Mouse (Mus musculus): Measurements from ENCODE around the gene Pax6. TPM values are rescaled to one million over a fixed set of nuclear protein-coding genes. Genes with fewer than 3 reads are reported as not detected.

The Pax6 gene
- total RNA-seq (2021): under 1 TPM in 1 of 2 experiments, not detected in 1; 0.35 TPM
- long read RNA-seq, experiment 1: 0 reads
- long read RNA-seq, experiment 2: 0 reads

GRCm38 (mm10) chr2:105668271-105669270 is at the start of gene Pax6:
Pax6 (plus strand) TSS chr2:105668900.
- intact Hi-C loops (cut with DNase I; ENCODE audit: low total_unique reads): no loop called here

GRCm38 (mm10) chr2:105648933-105649332 is 19.8 kb upstream of the Pax6 start:
- DNase-seq: no peak
- intact Hi-C loops (cut with DNase I; ENCODE audit: low total_unique reads): no loop called here

More at GRCm38 (mm10) chr2:105668271-105669270, at the start of gene Pax6:
- DNase-seq: no peak

DNA sequence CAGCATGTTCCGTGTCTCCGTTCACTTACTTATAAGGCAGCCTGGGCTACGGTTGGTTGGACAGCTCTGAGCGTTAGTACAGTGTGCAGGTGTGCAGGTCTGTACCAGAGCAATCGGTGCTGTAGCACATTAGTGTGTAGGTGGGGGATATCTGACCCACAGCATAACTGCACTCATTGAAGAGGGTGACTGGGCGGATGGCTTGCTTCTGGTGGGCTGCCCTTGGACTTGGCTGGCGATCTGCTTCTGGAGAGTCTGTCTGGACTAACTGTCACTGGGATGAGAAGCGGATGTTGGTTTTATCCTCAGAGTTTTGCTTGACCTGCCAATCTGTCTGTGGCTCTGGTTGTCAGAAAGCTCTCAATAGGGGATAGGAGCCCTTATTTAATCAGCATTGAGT is 12.2 kb upstream of the Pax6 start:
- DNase-seq: no peak
- intact Hi-C loops (cut with DNase I; ENCODE audit: low total_unique reads): no loop called here

GRCm38 (mm10) chr2:105659350-105659749 is 9.3 kb upstream of the Pax6 start:
- intact Hi-C loops (cut with DNase I; ENCODE audit: low total_unique reads): no loop called here
- no peak for DNase-seq

DNA sequence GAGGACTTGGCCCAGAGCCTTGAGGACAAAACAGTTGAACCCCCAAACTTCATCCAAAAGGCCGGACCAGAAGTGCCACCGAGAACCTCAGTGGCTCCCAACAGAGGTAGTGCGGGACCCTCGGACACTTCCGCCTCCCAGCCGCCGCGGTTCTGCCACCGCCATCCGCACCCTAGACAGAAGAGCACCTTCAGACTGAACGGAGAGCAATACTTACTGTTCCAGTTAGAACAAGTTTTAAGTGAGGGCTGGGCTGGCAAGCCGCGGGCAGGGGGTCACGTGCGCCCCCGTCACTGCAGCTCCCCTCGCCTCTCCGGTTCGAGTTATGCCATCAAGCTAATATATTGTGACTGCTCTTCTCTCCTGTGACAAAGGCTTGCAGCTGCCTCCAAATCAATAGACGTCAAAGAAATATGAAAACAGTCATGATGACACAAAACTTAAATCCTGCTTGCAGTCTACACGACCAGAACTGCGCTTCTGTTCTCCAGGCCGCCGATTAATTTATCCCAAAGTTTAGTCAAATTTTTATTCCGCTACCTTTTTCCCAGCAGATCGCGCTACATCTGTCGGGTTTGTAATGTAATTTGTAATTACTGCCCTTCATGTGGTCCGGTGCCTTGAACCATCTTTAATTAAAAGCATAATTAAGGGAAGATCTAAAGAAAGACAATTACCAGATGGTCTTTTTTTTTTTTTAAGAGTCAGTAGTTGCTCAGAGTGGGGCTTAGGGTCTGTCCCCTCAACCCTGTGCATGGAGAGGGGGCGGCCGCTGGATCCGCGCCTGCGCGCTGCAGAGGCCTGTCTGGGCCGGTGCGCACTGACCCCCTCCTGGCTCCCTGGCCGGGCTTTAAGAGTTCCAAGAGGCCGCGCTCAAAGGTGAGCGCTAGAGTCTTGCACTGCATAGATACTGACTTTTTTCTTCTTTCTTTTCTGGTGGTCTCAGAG is 8.5 kb upstream of the Pax6 start:
- intact Hi-C loops (cut with DNase I; ENCODE audit: low total_unique reads): no loop called here
- DNase-seq: no peak

DNA sequence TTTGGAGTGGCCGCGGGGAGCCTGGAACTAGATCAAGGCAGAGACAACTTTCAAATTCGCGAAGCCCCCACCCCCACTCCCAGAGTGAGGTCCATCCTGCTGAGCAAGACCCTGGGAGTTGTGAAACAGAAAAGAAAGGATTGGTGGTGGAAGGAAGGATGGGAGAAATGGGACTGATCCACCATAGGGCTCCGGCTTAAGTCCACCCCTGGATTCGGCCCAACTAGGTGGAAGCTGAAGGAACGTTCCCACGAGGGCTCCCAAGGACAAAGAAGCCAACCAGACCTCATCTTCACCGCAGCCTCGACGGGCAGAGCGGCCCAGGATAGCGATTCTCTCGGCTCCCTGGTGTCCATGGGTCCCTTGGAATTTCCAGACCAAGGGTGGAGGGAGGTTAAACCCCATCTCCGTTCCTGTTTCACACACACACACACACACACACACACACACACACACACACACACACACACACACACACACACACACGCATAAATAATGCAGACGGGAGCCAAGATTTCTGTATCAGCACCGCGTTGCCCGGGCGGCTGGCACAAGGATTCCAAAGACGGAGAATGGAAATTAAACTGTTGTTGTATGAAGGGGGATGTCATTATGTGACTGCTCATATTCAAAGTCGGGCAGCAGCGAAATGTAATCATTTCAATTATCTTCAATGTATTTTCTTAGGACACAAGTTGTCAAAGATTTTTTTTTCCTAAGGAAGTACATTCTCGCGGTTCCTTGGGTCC is 7.7 kb upstream of the Pax6 start:
- DNase-seq: no peak
- intact Hi-C loops (cut with DNase I; ENCODE audit: low total_unique reads): no loop called here

DNA sequence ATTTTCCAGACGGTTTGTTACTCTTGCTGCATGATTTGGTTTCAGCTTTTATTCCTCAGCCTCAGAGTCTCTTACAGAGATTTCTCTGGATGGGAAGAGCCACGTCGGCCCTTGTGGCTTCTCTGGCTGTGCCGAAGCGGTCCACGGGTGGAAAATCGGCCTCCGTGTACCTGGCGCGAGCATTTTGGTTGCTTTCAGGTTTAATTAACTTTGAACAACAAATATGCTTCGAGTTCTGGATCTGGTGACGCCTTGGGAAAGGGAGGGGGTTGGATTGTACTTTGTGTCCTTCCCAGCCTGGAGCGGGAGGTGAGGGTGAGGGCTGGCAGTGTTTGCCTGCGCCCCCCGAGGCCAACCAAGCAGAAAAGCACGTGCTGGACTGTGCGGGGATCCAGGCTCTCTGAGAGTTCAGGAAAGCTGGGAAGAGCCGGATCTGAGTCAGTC is 7.1 kb upstream of the Pax6 start:
- intact Hi-C loops (cut with DNase I; ENCODE audit: low total_unique reads): no loop called here
- no peak for DNase-seq

- intact Hi-C loops (cut with DNase I; ENCODE audit: low total_unique reads): no loop called here
- DNase-seq: no peak
These were observed 6.6 kb upstream of the Pax6 start for GRCm38 (mm10) chr2:105662121-105662520.

DNA sequence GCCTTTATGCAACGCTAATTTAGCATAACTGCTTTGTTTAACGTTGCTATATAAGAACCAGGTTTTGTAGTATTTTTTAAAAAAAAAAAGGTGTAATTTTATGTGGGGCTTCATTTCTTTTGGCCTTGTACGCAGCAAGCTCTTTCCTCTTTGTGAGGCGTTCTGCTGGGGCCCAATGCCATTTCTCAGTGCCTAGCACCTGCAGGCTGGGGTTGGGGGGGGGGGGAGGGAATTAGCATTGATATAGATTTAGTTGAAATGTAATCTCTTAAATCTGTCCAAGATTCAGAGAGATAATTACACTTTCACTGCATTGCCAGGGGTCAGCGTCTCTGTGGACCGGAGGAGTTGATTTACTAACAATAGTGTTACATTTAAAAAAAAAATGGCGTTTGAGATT is 6.1 kb upstream of the Pax6 start:
- DNase-seq: no peak
- intact Hi-C loops (cut with DNase I; ENCODE audit: low total_unique reads): no loop called here

DNA sequence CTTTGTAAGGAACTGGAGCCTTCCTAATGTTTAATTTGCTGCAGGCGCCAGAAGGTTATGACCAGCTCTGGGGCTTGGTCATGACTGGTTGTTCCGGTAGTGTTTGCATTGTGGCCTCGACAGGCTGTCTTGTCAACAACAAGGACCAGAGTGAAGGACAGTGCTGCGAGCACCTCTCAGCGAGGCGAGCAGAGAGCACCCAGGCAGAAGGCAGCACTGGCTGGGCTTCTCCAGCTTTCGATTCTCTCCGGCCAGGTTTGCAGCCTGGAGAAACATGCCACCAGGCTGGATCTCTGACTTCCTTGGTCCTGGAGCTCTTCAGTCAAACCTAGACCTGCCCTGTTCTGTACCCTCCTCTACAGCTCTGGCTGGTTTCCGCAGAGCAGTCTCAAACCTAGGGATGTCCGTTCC is 5.6 kb upstream of the Pax6 start:
- DNase-seq: no peak
- intact Hi-C loops (cut with DNase I; ENCODE audit: low total_unique reads): no loop called here

GRCm38 (mm10) chr2:105664996-105665395 is 3.7 kb upstream of the Pax6 start:
- intact Hi-C loops (cut with DNase I; ENCODE audit: low total_unique reads): no loop called here
- DNase-seq: no peak

GRCm38 (mm10) chr2:105665491-105666250 is 3.0 kb upstream of the Pax6 start:
- intact Hi-C loops (cut with DNase I; ENCODE audit: low total_unique reads): no loop called here
- DNase-seq: no peak

- intact Hi-C loops (cut with DNase I; ENCODE audit: low total_unique reads): no loop called here
- DNase-seq: no peak
These were observed 2.4 kb upstream of the Pax6 start for GRCm38 (mm10) chr2:105666331-105666730.

- DNase-seq: no peak
- intact Hi-C loops (cut with DNase I; ENCODE audit: low total_unique reads): no loop called here
These were observed 1.7 kb upstream of the Pax6 start for GRCm38 (mm10) chr2:105666763-105667625.

DNA sequence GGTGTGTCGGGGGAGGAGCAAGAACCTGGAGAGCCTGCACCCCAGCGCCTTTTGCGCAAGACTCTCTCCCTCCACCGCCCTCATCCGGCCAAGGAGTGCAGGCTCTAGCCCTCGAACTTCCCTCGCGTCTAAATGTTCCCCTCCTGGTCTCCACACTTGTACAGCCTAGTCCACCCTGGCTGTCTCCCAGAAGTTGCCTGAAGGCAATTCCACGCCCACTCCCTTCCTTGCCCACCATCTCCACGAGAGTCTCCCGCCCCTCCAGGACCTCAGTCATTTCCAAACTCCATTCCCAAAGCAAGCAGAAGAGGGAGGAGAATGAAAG is 1.1 kb upstream of the Pax6 start:
- intact Hi-C loops (cut with DNase I; ENCODE audit: low total_unique reads): no loop called here
- no peak for DNase-seq

DNA sequence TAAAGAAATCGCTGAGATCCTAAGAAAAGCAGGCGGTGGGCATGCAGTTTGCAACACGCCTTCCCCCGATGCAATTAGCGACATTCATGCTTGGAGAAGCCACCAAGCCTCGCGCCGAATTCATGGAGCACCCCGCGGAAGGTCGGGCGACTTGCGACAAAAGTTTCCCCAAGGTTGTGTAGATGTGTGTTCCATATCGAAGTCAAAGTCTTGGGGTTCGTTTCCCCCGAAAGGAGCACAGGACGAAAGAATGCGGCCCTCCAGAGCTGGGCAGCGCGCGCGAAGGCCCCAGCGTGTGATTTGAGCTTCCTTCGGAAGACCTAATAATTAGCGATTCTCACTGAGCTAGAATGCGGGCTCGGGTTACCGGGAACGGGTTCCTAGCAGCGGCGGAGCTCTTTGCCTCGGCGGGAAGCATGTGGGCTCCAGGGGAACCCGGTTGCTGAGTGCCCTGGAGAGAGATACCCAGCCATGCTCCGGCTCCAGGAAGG is 716 bp downstream of the Pax6 start:
- DNase-seq: no peak
- intact Hi-C loops (cut with DNase I; ENCODE audit: low total_unique reads): no loop called here

GRCm38 (mm10) chr2:105669881-105670730 is 1.4 kb downstream of the Pax6 start:
- DNase-seq: no peak
- intact Hi-C loops (cut with DNase I; ENCODE audit: low total_unique reads): no loop called here

Data from gastrocnemius, postnatal 14 days (tissue).